Mouse (Mus musculus) midbrain, embryonic 11.5 days (tissue): Measurements from ENCODE around the gene Nxt2. TPM values are rescaled to one million over a fixed set of nuclear protein-coding genes. Genes with fewer than 3 reads are reported as not detected.

Experiments used
- ATAC-seq: fragments of 200-750 bp; cut with Nextera tagmentation; 2 replicates; pipeline ENCODE4 v1.8.0; 2017; ENCODE audit warnings: moderate TSS enrichment, moderate library complexity; ENCODE audit not compliant: low FRiP score
- DNase-seq: peaks from one replicate; pipeline ENCODE4 v3.0.0; 2015; ENCODE audit warnings: low spot score; ENCODE audit errors: missing footprints
- H3K27ac ChIP-seq: fragments of 300-500 bp; sonication (generic); 2 replicates; pipeline ENCODE4 v1.5.1; 2014; ENCODE audit warnings: low read depth, low read length
- H3K27me3 ChIP-seq: fragments of 300-500 bp; sonication (generic); 2 replicates; pipeline ENCODE4 v1.6.1; 2014; ENCODE audit warnings: mild to moderate bottlenecking, low read length, moderate library complexity, mixed read lengths; ENCODE audit not compliant: control insufficient read depth, insufficient read depth
- H3K36me3 ChIP-seq: fragments of 300-500 bp; sonication (generic); 2 replicates; pipeline ENCODE4 v1.6.1; 2014; ENCODE audit warnings: mild to moderate bottlenecking, low read length, moderate library complexity, mixed read lengths; ENCODE audit not compliant: control insufficient read depth, insufficient read depth
- H3K4me1 ChIP-seq: fragments of 300-500 bp; sonication (generic); 2 replicates; pipeline ENCODE4 v1.6.1; 2014; ENCODE audit warnings: low read length; ENCODE audit not compliant: control insufficient read depth, insufficient read depth
- H3K4me2 ChIP-seq: fragments of 300-500 bp; sonication (generic); 2 replicates; pipeline ENCODE4 v1.6.1; 2014; ENCODE audit warnings: mild to moderate bottlenecking, moderate library complexity
- H3K4me3 ChIP-seq: fragments of 300-500 bp; sonication (generic); 2 replicates; pipeline ENCODE4 v1.5.1; 2014; ENCODE audit warnings: low read depth, low read length
- H3K9ac ChIP-seq: fragments of 300-500 bp; sonication (generic); 2 replicates; pipeline ENCODE4 v1.6.1; 2014; ENCODE audit warnings: low read length
- H3K9me3 ChIP-seq: fragments of 300-500 bp; sonication (generic); 2 replicates; pipeline ENCODE4 v1.6.1; 2016; ENCODE audit warnings: low read length; ENCODE audit not compliant: control insufficient read depth
- WGBS: fragments of 180-500 bp; shearing (Covaris S2); extraction: QIAGEN DNeasy Blood & Tissue Kit; methylation state at CpG from one replicate; pipeline ENCODE4 v1.1.7; 2014; 5-methylcytosine and 5-hydroxymethylcytosine counted together
- polyA plus RNA-seq: library from polyadenylated mRNA; unstranded; fragments of >200 nt; fragmentation: Nextera tagmentation; extraction: Ambion mirVana; gene quantifications from 2 replicates; pipeline ENCODE4 v1.2.1, GENCODE M21; 2014

The Nxt2 gene
- polyA plus RNA-seq, 1 experiment from 2014 or later, result 13.3 TPM

DNA sequence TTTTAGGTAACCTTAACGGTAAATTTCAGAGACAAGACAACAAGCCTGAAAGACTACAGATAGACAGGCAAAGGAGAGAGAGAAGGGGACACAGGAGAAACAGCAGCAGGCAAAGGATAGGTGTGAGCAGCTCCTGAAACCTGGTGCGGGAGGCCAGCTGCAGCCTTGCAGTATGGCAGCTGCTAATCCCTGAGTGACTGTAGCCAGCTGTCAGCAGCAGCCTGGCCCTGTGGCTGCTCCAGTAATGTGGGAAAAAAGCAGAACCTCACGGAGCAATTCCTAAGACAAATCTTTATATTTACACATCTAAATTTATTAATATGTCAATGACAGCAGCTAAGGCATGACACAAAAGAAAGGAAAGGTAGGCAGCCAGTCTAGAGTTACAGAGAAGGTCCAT is 50.0 kb downstream of the Nxt2 start:
- Histone ChIP-seq H3K4me3 (no peak overlapping the region), H3K27me3 (peaks cover 10% of the 10 kb centered on the region), H3K4me1 (no peaks in the 10 kb centered on the region), H3K4me2 (no peak overlapping the region), H3K9ac (no peak overlapping the region), H3K27ac (no peak overlapping the region), H3K36me3 (no peaks in the 10 kb centered on the region), H3K9me3 (no peaks in the 10 kb centered on the region)
- 65% methylated on average over 3 of the region's 3 CpGs for WGBS
- DNase-seq, result no peak
- no peak for ATAC-seq

- H3K9ac ChIP-seq, result no peak overlapping the region
- H3K4me1 ChIP-seq, result no peaks in the 10 kb centered on the region
- peaks cover 3% of the 10 kb centered on the region; the same call in 1 of the 2 replicates for H3K27me3 ChIP-seq
- no peak overlapping the region for H3K4me2 ChIP-seq
- no peak overlapping the region for H3K27ac ChIP-seq
- no peaks in the 10 kb centered on the region for H3K36me3 ChIP-seq
- H3K4me3 ChIP-seq, result no peak overlapping the region
- no peak for ATAC-seq
- no peaks in the 10 kb centered on the region for H3K9me3 ChIP-seq
- 58% methylated on average over 5 of the region's 5 CpGs for WGBS
- DNase-seq, result no peak
Measured at GRCm38 (mm10) chrX:142285905-142286304, 59.3 kb downstream of the Nxt2 start.

Other genes starting within 250 kb of the Nxt2 start
- gene Gucy2f, start 29.8 kb upstream of the Nxt2 start, polyA plus RNA-seq, result 0.11 TPM in 1 of 2 replicates, not detected in the other
- gene Kcne1l, start 79.5 kb downstream of the Nxt2 start, polyA plus RNA-seq, result 15.1 and 15.7 TPM in 2 replicates
- 27.1 and 32.8 TPM in 2 replicates for gene Acsl4, start 163.8 kb downstream of the Nxt2 start, polyA plus RNA-seq